Mouse (Mus musculus) hindbrain, embryonic 15.5 days (tissue): ENCODE measurements around the gene Dnah14. TPM values are rescaled to one million over a fixed set of nuclear protein-coding genes. Genes with fewer than 3 reads are reported as not detected.

ENCODE experiments used
- ATAC-seq: fragments of 200-750 bp; cut with Nextera tagmentation; 2 replicates; pipeline ENCODE4 v1.8.0; 2017; ENCODE audit warnings: low read depth, moderate number of reproducible peaks, moderate TSS enrichment; ENCODE audit not compliant: low FRiP score
- H3K27ac ChIP-seq: fragments of 300-500 bp; sonication (generic); replicated peaks from 2 replicates; pipeline ENCODE4 v1.5.1; 2015; ENCODE audit warnings: mild to moderate bottlenecking, inconsistent platforms
- H3K27me3 ChIP-seq: fragments of 300-500 bp; sonication (generic); 2 replicates; pipeline ENCODE4 v1.6.1; 2015; ENCODE audit warnings: control low read depth, inconsistent platforms
- H3K36me3 ChIP-seq: fragments of 300-500 bp; sonication (generic); 2 replicates; pipeline ENCODE4 v1.6.1; 2015; ENCODE audit warnings: control low read depth, inconsistent platforms
- H3K4me1 ChIP-seq: fragments of 300-500 bp; sonication (generic); replicated peaks from 2 replicates; pipeline ENCODE4 v1.6.1; 2015; ENCODE audit warnings: control low read depth, inconsistent platforms
- H3K4me2 ChIP-seq: fragments of 300-500 bp; sonication (generic); 2 replicates; pipeline ENCODE4 v1.6.1; 2015; ENCODE audit warnings: moderate library complexity, mild to moderate bottlenecking, inconsistent platforms
- H3K4me3 ChIP-seq: fragments of 300-500 bp; sonication (generic); 2 replicates; pipeline ENCODE4 v1.5.1; 2015; ENCODE audit warnings: mild to moderate bottlenecking, inconsistent platforms
- H3K9ac ChIP-seq: fragments of 300-500 bp; sonication (generic); 2 replicates; pipeline ENCODE4 v1.6.1; 2015; ENCODE audit warnings: inconsistent platforms
- H3K9me3 ChIP-seq: fragments of 300-500 bp; sonication (generic); 2 replicates; pipeline ENCODE4 v1.6.1; 2016; ENCODE audit warnings: control low read depth, inconsistent platforms
- WGBS: fragments of 180-500 bp; shearing (Covaris S2); methylation state at CpG from one replicate; pipeline ENCODE4 v1.1.7; 2015; 5-methylcytosine and 5-hydroxymethylcytosine counted together
- polyA plus RNA-seq: library from polyadenylated mRNA; unstranded; fragments of >200 nt; fragmentation: Nextera tagmentation; extraction: Ambion mirVana; gene quantifications from 2 replicates; pipeline ENCODE4 v1.2.1, GENCODE M21; 2015

Gene Dnah14
- polyA plus RNA-seq, 1 experiment from 2014 or later: 0.53 TPM

DNA sequence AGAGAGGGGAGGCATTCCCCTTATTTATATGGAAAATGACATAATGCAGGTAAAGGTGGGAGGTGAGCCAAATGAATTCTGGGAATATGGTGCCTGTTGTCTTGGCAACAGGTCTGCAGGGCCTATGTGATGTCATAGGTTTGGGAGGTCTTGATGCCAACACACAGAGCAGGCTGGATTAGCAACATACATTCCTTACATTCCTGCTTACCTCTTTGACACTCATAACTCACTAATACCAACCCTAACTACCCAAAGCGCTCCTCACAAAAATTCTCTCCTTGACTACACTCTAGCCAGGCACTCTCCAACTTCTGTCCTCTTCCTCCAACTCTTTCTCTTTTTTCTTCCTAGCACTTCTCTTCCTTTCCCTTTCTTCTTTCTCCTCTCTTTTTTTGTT is 271.9 kb downstream of the Dnah14 start:
- Histone ChIP-seq H3K27ac (no peak overlapping the region), H3K9me3 (no peaks in the 10 kb centered on the region)

DNA sequence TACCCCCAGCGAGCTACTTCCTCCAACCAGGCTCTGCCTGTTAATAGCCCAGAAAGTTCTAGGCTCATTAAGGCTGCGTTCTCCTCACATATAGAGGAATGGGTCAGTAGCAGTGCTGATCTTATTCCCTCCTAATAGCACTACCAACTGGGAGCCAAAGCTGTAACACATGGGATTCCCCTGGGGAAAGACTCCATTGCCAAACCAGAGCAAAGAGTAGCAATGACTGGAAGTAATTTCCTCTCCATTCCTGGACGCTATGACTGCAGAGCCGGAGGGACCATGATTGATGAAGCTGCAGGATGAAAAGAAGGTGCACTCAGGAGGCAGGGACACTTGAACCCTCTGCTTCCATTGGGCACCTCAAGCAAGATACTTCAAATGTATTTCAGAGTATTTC is 274.1 kb downstream of the Dnah14 start:
- Histone ChIP-seq H3K27ac (no peak overlapping the region), H3K4me2 (no peak overlapping the region), H3K27me3 (no peaks in the 10 kb centered on the region; the same call in 1 of the 2 replicates), H3K9me3 (no peaks in the 10 kb centered on the region), H3K4me3 (no peak overlapping the region), H3K9ac (no peak overlapping the region), H3K36me3 (no peaks in the 10 kb centered on the region), H3K4me1 (peaks cover 6% of the 10 kb centered on the region; the same call in 1 of the 2 replicates)
- ATAC-seq: no peak
- WGBS: 60% methylated on average over 4 of the region's 4 CpGs

More for the DNA sequence above, 271.9 kb downstream of the Dnah14 start:
- Histone ChIP-seq H3K27me3 (no peaks in the 10 kb centered on the region; the same call in 1 of the 2 replicates), H3K36me3 (no peaks in the 10 kb centered on the region), H3K4me2 (no peak overlapping the region), H3K9ac (no peak overlapping the region), H3K4me1 (peaks cover 6% of the 10 kb centered on the region), H3K4me3 (no peak overlapping the region)
- 86% methylated on average over 1 of the region's 1 CpGs for WGBS
- no peak for ATAC-seq

DNA sequence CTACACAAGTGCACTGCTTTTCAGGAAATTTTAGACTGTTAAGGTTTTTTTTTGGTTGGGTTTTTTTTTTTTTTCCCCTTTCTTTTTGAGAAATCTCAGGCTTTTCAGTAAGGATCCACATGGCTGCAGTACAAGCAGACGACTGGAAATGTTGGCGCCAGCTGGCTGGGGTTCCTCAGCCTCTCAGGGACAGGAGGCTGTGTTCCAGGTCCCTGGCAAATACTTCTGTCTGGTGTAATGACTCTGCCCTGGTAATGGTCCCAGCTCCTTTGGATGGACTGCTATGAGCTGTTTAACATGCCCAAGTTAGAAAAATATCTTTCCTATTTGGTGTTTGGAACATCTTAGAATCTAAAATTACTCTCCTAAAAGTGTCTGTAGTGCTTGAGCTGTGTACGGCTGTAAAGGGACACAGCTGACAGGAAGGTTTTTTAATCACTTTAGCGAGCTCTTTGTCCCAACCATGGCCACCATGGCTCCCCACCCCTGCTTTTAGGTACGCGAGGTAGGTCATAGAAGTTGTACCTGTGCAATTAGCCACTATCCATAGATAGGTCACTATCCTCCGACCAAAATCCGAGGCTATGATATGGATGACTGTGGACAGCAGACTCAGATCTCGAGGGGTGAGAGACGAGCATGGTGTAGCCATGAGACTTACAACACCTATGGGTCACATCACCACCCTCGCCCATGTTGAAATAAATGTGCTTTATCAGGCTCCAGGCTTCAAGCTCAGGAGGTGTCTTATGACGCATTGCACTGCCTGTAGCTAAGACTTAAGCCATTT is 275.4 kb downstream of the Dnah14 start:
- Histone ChIP-seq H3K27me3 (no peaks in the 10 kb centered on the region; the same call in 1 of the 2 replicates), H3K9me3 (no peaks in the 10 kb centered on the region), H3K9ac (no peak overlapping the region), H3K4me3 (no peak overlapping the region), H3K4me1 (peaks cover 6% of the 10 kb centered on the region; the same call in 1 of the 2 replicates), H3K36me3 (no peaks in the 10 kb centered on the region), H3K27ac (no peak overlapping the region), H3K4me2 (no peak overlapping the region)
- no peak for ATAC-seq
- WGBS: 89% methylated on average over 12 of the region's 12 CpGs

DNA sequence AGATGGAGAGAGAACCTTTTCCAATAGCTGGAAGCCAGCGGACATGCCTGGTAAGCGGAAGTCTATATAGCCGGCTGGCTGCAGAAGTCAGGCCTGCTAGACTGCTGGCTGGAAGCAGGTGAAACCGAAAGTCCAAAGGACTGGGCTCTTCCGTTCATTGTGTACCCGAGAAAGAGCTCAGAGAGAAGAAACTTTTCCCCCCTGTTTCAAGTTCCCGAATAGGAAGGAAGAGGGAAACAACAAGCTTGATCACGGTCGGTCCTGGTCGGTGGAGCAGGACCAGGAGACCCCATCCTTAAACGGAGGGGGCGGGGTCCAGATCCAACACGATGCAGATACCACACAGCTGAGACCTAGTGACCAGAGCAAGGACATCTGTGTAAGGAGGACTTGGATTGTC is 276.1 kb downstream of the Dnah14 start:
- no peak for ATAC-seq
- Histone ChIP-seq H3K27me3 (no peaks in the 10 kb centered on the region; the same call in 1 of the 2 replicates), H3K9ac (no peak overlapping the region), H3K27ac (no peak overlapping the region), H3K9me3 (no peaks in the 10 kb centered on the region), H3K4me1 (peaks cover 6% of the 10 kb centered on the region; the same call in 1 of the 2 replicates), H3K4me2 (no peak overlapping the region), H3K4me3 (no peak overlapping the region), H3K36me3 (no peaks in the 10 kb centered on the region)
- WGBS: 58% methylated on average over 13 of the region's 13 CpGs

DNA sequence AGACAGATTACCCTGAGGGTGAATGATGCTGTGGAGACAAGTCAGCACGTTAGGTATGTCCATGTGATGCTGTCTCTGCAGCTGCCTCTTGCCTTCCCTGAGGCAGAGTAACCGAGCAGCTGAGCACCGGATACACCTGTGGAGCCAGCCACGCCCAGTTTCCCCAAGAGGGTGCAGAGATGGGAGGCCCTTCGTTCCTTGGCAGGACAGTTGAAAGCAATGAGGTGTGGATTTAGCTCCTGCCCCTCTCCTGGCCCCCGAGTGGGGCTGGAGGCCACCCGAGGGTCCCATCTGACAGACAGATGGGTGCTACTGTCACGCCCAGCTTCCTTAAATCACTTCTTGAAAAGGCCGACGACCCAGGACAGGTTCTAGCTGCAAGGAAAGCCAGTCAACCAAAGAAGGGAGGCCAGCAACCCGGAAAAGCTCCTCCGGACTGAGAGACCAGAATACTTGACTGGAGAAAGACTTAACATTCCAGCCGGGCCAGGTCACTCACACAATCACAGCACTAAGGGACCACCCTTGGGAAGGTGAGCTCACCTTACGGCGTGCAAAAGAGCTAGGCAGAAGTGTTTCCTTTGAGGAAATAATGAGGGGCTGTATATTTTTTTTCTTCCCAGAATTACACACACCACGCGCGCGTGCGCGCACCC is 276.9 kb downstream of the Dnah14 start:
- Histone ChIP-seq H3K4me3 (0 out of 2 replicates have a peak overlapping the region, but pooled peaks have one; percentile 10), H3K4me1 (peaks cover 6% of the 10 kb centered on the region; the same call in 1 of the 2 replicates), H3K9ac (no peak overlapping the region), H3K27me3 (no peaks in the 10 kb centered on the region; the same call in 1 of the 2 replicates), H3K9me3 (no peaks in the 10 kb centered on the region), H3K36me3 (no peaks in the 10 kb centered on the region), H3K4me2 (peak overlapping the region; percentile 44), H3K27ac (no peak overlapping the region)
- ATAC-seq: no peak
- WGBS: 18% methylated on average over 20 of the region's 21 CpGs

DNA sequence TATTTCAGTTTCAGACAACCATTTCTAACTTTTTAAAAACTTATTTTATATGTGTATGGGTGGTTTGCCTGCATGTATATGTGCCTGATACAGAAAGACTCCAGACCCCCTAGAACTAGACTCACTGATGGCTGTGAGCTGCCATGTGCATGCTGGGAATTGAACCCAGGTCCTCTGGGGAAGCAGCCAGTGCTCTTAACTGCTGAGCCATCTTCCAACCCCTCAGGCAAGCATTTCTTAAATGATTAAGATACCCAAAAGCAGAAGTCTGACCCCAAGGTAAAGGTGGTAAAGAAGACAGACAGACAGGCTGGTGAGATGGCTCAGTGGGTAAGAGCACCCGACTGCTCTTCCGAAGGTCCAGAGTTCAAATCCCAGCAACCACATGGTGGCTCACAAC is 278.5 kb downstream of the Dnah14 start:
- no peak for ATAC-seq
- H3K9ac ChIP-seq: no peak overlapping the region
- WGBS: 93% methylated on average over 2 of the region's 2 CpGs
- H3K27ac ChIP-seq: no peak overlapping the region
- H3K36me3 ChIP-seq: no peaks in the 10 kb centered on the region
- no peak overlapping the region for H3K4me3 ChIP-seq
- peaks cover 6% of the 10 kb centered on the region; the same call in 1 of the 2 replicates for H3K4me1 ChIP-seq
- no peaks in the 10 kb centered on the region for H3K9me3 ChIP-seq
- no peak overlapping the region for H3K4me2 ChIP-seq
- no peaks in the 10 kb centered on the region; the same call in 1 of the 2 replicates for H3K27me3 ChIP-seq

DNA sequence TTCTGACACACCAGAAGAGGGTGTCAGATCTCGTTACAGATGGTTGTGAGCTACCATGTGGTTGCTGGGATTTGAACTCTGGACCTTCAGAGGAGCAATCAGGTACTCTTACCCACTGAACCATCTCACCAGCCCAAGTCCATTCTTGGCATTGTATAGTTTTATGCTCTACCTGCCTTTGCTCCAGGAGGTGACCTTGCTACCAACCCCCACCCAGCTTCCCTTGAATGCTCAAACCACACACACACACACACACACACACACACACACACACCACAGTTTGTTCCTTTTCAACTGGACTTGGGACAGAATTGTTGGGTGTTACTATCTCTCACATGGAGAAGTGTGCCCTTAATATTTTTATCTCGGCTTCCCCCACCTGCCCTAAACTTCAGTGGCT is 280.0 kb downstream of the Dnah14 start:
- WGBS: 84% methylated on average over 2 of the region's 2 CpGs
- H3K27ac ChIP-seq: no peak overlapping the region
- no peaks in the 10 kb centered on the region; the same call in 1 of the 2 replicates for H3K27me3 ChIP-seq
- no peak overlapping the region for H3K4me3 ChIP-seq
- H3K9me3 ChIP-seq: no peaks in the 10 kb centered on the region
- peaks cover 6% of the 10 kb centered on the region; the same call in 1 of the 2 replicates for H3K4me1 ChIP-seq
- no peak overlapping the region for H3K4me2 ChIP-seq
- no peak overlapping the region for H3K9ac ChIP-seq
- no peak for ATAC-seq
- H3K36me3 ChIP-seq: no peaks in the 10 kb centered on the region

DNA sequence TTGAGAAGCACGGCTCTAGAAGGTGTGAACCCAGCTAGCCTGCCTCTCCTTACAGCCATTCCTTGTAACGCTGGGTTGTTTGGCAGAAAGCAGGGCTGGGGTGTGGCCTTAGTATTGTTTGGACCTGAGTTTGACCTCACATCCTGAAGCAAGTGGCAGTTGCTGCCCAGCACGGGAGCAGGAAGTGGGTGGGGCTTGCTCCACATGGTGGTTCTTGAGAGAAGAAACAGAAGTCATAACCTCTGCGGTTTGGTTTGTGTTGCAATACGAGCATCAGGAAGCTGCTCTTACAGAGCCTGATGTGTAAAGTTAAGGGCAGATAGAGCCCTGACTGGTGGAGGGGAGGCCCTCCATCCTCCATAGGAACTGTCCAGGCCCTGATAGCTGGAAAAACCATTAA is 284.3 kb downstream of the Dnah14 start:
- ATAC-seq: no peak

DNA sequence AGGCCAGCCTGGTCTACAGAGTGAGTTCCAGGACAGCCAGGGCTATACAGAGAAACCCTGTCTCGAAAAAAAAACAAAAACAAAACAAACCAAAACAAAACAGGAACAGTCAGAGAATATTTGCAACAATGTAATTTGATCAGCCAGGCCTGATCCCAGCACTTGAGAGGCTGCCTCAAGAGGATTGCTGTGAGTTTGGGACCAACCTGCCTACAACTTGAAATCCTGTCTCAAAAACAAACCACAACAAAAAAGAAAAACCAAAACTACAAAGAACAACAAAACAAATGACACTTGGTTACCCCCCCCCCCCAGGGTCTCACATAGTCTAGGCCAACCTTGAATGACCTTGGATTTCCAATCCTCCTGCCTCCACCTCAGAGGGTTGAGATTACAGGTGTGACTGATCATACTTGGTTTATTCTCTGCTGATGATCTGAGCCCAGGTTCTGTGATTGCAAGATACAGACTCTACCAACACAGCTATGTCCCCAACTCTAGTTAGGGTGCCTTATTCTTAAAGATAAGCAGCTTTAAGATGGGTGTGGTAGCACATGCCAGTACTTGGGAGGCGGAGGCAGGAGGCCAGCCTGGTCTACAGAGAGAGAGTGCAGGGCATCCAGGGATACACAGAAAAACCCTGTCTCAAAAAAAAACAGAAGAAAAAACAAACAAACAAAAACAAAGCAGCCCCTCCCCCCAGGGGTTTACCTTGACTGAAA is 285.0 kb downstream of the Dnah14 start:
- no peaks in the 10 kb centered on the region for H3K27me3 ChIP-seq

More for the DNA sequence above, 284.3 kb downstream of the Dnah14 start:
- Histone ChIP-seq H3K4me1 (no peaks in the 10 kb centered on the region), H3K9me3 (no peaks in the 10 kb centered on the region), H3K4me3 (no peak overlapping the region), H3K27ac (no peak overlapping the region), H3K36me3 (no peaks in the 10 kb centered on the region), H3K27me3 (no peaks in the 10 kb centered on the region), H3K9ac (no peak overlapping the region), H3K4me2 (no peak overlapping the region)
- WGBS: 48% methylated on average over 5 of the region's 5 CpGs

DNA sequence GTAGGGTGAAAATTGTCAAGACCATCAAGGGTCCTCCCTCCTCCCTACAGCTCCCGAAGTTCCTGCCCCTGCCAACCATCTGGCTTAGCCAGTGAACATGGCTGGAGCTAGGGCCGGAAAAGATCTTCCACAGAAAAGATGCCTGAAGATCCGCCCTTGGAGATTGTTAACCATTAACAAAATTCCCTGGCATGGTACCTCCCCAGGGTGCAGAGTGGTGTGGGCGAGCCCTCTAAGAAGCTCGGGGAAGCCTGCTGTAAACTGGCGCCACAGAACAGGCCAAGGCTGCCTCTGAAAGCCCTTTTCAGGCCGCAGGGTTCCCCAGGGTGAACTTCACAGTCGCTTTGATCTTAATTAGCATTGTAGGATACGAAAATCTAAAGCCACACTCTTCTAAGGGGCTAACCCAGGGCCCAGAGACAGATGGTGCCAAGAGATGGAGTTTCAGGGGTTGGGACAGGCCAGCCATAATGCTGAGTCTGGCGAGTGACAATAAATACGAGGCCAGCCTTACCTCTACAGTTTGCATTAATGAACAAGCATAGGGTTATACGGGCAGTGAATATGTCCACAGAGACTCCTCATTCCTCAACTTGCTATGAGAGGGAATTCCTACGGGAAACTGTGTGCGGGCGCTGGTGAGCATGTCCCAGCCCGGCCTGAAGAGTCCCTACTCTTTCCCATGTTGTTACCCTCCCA is 286.5 kb downstream of the Dnah14 start:
- 40% methylated on average over 16 of the region's 16 CpGs for WGBS
- H3K27ac ChIP-seq: no peak overlapping the region
- no peak for ATAC-seq

More for the DNA sequence above, 285.0 kb downstream of the Dnah14 start:
- Histone ChIP-seq H3K9ac (no peak overlapping the region), H3K4me3 (no peak overlapping the region), H3K4me1 (no peaks in the 10 kb centered on the region), H3K4me2 (no peak overlapping the region), H3K9me3 (no peaks in the 10 kb centered on the region), H3K27ac (no peak overlapping the region), H3K36me3 (no peaks in the 10 kb centered on the region)
- no peak for ATAC-seq
- 84% methylated on average over 2 of the region's 2 CpGs for WGBS

DNA sequence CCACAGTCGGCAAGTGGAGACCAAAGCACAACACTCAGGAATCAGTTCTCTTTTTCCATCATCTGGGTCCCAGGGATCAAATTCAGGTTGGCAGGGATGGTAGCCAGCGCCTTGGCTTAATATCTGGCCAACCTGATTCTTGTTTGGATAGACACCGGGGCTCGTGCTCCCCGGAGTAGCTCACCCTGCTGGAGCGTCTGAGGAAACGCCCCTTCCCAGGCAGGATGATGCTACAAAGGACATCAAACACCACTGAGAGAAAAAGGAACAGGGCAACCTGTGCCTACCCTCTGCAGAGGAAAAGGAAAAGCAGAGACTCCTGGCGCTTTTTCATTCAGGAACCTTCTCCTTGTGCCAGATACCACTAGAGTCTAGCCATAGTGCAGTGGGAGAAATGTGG is 287.1 kb downstream of the Dnah14 start:
- H3K36me3 ChIP-seq: no peaks in the 10 kb centered on the region
- H3K9me3 ChIP-seq: no peaks in the 10 kb centered on the region
- 35% methylated on average over 8 of the region's 8 CpGs for WGBS
- H3K27ac ChIP-seq: no peak overlapping the region
- no peak overlapping the region for H3K9ac ChIP-seq
- H3K4me2 ChIP-seq: no peak overlapping the region
- no peaks in the 10 kb centered on the region for H3K27me3 ChIP-seq
- no peak for ATAC-seq
- no peak overlapping the region for H3K4me3 ChIP-seq
- H3K4me1 ChIP-seq: no peaks in the 10 kb centered on the region

More for the DNA sequence above, 286.5 kb downstream of the Dnah14 start:
- H3K27me3 ChIP-seq: no peaks in the 10 kb centered on the region
- H3K4me1 ChIP-seq: no peaks in the 10 kb centered on the region
- no peaks in the 10 kb centered on the region for H3K36me3 ChIP-seq
- no peaks in the 10 kb centered on the region for H3K9me3 ChIP-seq
- no peak overlapping the region for H3K4me2 ChIP-seq
- no peak overlapping the region for H3K4me3 ChIP-seq
- H3K9ac ChIP-seq: no peak overlapping the region
